In the genomic region with DNA sequence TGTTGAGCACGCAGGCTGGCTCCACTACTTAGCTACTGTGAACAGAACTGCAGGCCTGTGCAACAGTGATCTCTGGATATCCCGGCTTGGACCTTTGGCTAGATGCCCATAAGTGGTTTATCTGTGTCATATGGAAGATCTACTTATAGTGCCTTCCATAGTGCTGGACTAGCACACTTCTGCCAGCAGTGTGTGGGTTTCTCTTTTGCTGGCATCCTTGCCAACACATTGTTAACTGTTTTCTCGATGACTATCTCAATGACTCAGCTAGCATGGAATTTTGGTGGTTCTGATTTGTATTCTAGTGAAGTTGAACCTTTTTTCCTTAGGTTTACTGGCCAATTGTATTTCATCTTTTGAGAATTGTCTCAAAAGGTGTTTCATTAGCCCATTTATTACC, we compare ENCODE assay signal across 13 mouse cellular contexts.
A peak's percentile ranks its signal among the peaks of the same experiment; 100 is the strongest.
DNase-seq lines count a peak whose midpoint lies in the region; ATAC-seq lines count a peak whose summit lies in the region.
"Had no signal": no experiment of that assay in that cellular context is flagged by ENCODE, and none has a peak within 500 bp of the region (broad histone marks: within the 10 kb centered on the region; RNA-seq: fewer than 3 reads in every experiment).

No protein-coding gene starts in this region.

- intact Hi-C loops in left cerebral cortex, postnatal 10 days (cut with DNase I), result no loop called here

- DNase-seq in left cerebral cortex, adult 18-20 months (ENCODE audit: low spot score in 2 of 2), result peak; percentile 23 to 27
- no peak for DNase-seq in left cerebral cortex, postnatal 10 days (ENCODE audit: extremely low spot score in 1 of 2, low spot score in 2 of 2)
- DNase-seq in right cerebral cortex, postnatal 25 days, result peak; percentile 23
- no peak for DNase-seq in right cerebral cortex, postnatal 4 days
- peak; percentile 67 for DNase-seq in fat pad, adult 2 months (ENCODE audit: extremely low read depth, low read depth, low spot score)
- DNase-seq in layer of hippocampus, postnatal 10 days (ENCODE audit: low spot score in 2 of 2), result no peak
- DNase-seq: gastrocnemius, postnatal 10 days; heart, postnatal 4 days; kidney, adult 9 months; kidney, postnatal 25 days had no signal

- no peak for ATAC-seq in erythroblast, adult 5-6 weeks (replicated peaks; ENCODE audit: low FRiP score, poor library complexity, severe bottlenecking)
- ATAC-seq: forebrain, embryonic 14.5 days; intestine, embryonic 15.5 days had no signal

Comparison
In these comparisons a context has a peak if more than half of its experiments do, and no peak if none do; other contexts are left out.
1. DNase-seq: peak in left cerebral cortex, adult 18-20 months (2 of 2), right cerebral cortex, postnatal 25 days (single experiment) and fat pad, adult 2 months (single experiment); none in left cerebral cortex, postnatal 10 days (0 of 2), right cerebral cortex, postnatal 4 days (single experiment) and layer of hippocampus, postnatal 10 days (0 of 2).